Mouse (Mus musculus) lung, adult 2 months (tissue): ENCODE data around the gene Slc6a17. TPM values are rescaled to one million over a fixed set of nuclear protein-coding genes. Genes with fewer than 3 reads are reported as not detected.

Experiments
- DNase-seq: peaks from one replicate; pipeline ENCODE4 v3.0.0; 2022
- H3K4me1 ChIP-seq: fragments of 200-500 bp; 2 replicates; pipeline ENCODE4 v1.6.1; 2011; ENCODE audit warnings: low read length; ENCODE audit not compliant: control insufficient read depth, insufficient read depth
- H3K4me3 ChIP-seq: fragments of 200-500 bp; replicated peaks from 2 replicates; pipeline ENCODE3; 2011; ENCODE audit warnings: low read depth, mild to moderate bottlenecking, control low read depth, low read length; ENCODE audit errors: extremely low read depth
- CTCF ChIP-seq: fragments of 200-500 bp; IDR thresholded peaks from 2 replicates; pipeline ENCODE4 v1.5.1; 2011; ENCODE audit warnings: mild to moderate bottlenecking, low read length, control low read depth; ENCODE audit not compliant: insufficient read depth
- POLR2A ChIP-seq: fragments of 200-500 bp; IDR thresholded peaks from 2 replicates; pipeline ENCODE4 v1.6.1; 2011; ENCODE audit warnings: low read depth, mild to moderate bottlenecking, control low read depth, low read length, borderline replicate concordance; ENCODE audit errors: extremely low read depth
- WGBS: fragments of 180-500 bp; shearing (Covaris S2); methylation state at CpG from one replicate; pipeline ENCODE4 v1.1.7; 2018; 5-methylcytosine and 5-hydroxymethylcytosine counted together
- polyA plus RNA-seq: library from polyadenylated mRNA; depleted of rRNA; stranded (reverse); fragments of >200 nt; gene quantifications from 2 replicates; pipeline ENCODE4 v1.2.3, GENCODE M21; 2012; rRNA removed

Gene Slc6a17
- polyA plus RNA-seq: 0.72 and 1.5 TPM in 2 replicates

GRCm38 (mm10) chr3:107517631-107518108, at the start of gene Slc6a17:
Gene Slc6a17, minus strand, starts transcription at chr3:107518018.
- under 1% methylated on average over 68 of the region's 68 CpGs for WGBS
- DNase-seq: no peak
- Histone ChIP-seq H3K4me1 (no peaks in the 10 kb centered on the region), H3K4me3 (no peak within 1 kb of the TSS)
- TF ChIP-seq POLR2A: no peak
- TF ChIP-seq CTCF: no peak

- Histone ChIP-seq H3K4me3 (no peak overlapping the region), H3K4me1 (no peaks in the 10 kb centered on the region)
- TF ChIP-seq POLR2A (no peak), CTCF (no peak)
- no peak for DNase-seq
- WGBS: 46% methylated on average over 3 of the region's 3 CpGs
These were observed 47.5 kb upstream of the Slc6a17 start for GRCm38 (mm10) chr3:107565331-107565730.

DNA sequence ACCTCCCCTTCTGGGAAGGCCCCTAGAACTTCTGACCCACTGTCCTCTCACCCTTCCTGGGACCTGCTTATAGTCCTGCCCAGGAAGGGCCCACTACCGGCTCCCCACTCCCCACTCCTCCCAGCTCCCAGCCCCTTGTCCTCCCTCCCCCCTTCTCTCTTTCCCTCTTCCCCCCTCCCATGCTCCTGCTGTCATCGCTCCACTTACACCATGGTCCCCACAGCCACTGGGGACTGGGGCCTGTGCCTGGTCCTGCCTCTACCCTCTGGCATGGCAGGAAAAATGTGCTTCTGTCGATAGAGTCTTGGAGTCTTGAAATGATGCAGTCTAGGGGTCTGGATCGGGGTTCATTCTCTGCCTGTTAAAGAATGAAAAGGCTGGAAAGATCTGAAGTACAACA, 46.1 kb upstream of the Slc6a17 start:
- DNase-seq: no peak
- WGBS: 48% methylated on average over 4 of the region's 4 CpGs
- TF ChIP-seq CTCF: no peak
- TF ChIP-seq POLR2A: no peak

DNA sequence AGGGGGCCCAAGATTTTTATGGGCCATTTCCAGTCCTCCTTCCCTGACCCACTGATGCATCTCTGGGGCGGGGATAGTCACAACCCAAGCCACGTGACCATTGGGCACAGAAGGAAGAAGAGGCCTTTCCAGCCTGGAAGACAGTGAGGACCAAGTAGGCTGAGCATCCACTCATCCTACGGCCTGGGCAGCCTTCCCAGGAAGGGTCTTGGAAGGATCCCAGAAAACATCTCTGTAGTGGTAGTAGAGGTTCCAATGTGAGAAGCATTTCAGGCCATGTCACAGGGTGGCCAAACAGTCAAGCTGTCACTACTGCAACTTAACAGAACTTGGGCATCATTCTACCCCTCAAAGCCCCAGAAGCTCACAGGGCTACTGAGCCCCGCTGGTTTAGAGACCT, 44.8 kb upstream of the Slc6a17 start:
- 81% methylated on average over 4 of the region's 4 CpGs for WGBS
- H3K4me3 ChIP-seq: no peak overlapping the region
- TF ChIP-seq CTCF (no peak), POLR2A (no peak)
- H3K4me1 ChIP-seq: no peaks in the 10 kb centered on the region
- no peak for DNase-seq

More for the DNA sequence above, 46.1 kb upstream of the Slc6a17 start:
- Histone ChIP-seq H3K4me1 (no peaks in the 10 kb centered on the region), H3K4me3 (no peak overlapping the region)

- DNase-seq: no peak
- Histone ChIP-seq H3K4me1 (no peaks in the 10 kb centered on the region), H3K4me3 (no peak overlapping the region)
- no peak for TF ChIP-seq POLR2A
- TF ChIP-seq CTCF: no peak
- WGBS: 92% methylated on average over 2 of the region's 2 CpGs
These were observed 44.3 kb upstream of the Slc6a17 start for GRCm38 (mm10) chr3:107562104-107562503.

GRCm38 (mm10) chr3:107559183-107559582, 41.4 kb upstream of the Slc6a17 start:
- DNase-seq: peak; percentile 49
- 10% methylated on average over 3 of the region's 3 CpGs for WGBS
- TF ChIP-seq CTCF (peak; percentile 91), POLR2A (no peak)
- peaks cover 1% of the 10 kb centered on the region; the same call in 1 of the 2 replicates for H3K4me1 ChIP-seq
- no peak overlapping the region for H3K4me3 ChIP-seq

GRCm38 (mm10) chr3:107558740-107559139, 40.9 kb upstream of the Slc6a17 start:
- 35% methylated on average over 3 of the region's 3 CpGs for WGBS
- no peak for DNase-seq
- Histone ChIP-seq H3K4me3 (no peak overlapping the region), H3K4me1 (peaks cover 2% of the 10 kb centered on the region; the same call in 1 of the 2 replicates)
- TF ChIP-seq POLR2A (no peak), CTCF (no peak)

GRCm38 (mm10) chr3:107554842-107555241, 37.0 kb upstream of the Slc6a17 start, which contains the start of gene Ubl4b:
Gene Ubl4b, minus strand, starts transcription at chr3:107555073.
- H3K4me1 ChIP-seq: peaks cover 2% of the 10 kb centered on the region; the same call in 1 of the 2 replicates
- WGBS: 93% methylated on average over 2 of the region's 2 CpGs
- DNase-seq: no peak
- H3K4me3 ChIP-seq: no peak within 1 kb of the TSS
- TF ChIP-seq CTCF: no peak
- TF ChIP-seq POLR2A: no peak

GRCm38 (mm10) chr3:107550409-107551049, 32.7 kb upstream of the Slc6a17 start:
- no peak overlapping the region for H3K4me3 ChIP-seq
- DNase-seq: peak; percentile 37
- 72% methylated on average over 17 of the region's 17 CpGs for WGBS
- TF ChIP-seq POLR2A (no peak), CTCF (peak; percentile 74)
- peaks cover 2% of the 10 kb centered on the region; the same call in 1 of the 2 replicates for H3K4me1 ChIP-seq

GRCm38 (mm10) chr3:107546956-107547355, 29.1 kb upstream of the Slc6a17 start:
- WGBS: 50% methylated on average over 2 of the region's 2 CpGs
- DNase-seq: no peak
- TF ChIP-seq CTCF (no peak), POLR2A (no peak)
- H3K4me3 ChIP-seq: no peak overlapping the region
- no peaks in the 10 kb centered on the region for H3K4me1 ChIP-seq
